Mouse (Mus musculus): Measurements from ENCODE around the gene Nfam1. TPM values are rescaled to one million over a fixed set of nuclear protein-coding genes. Genes with fewer than 3 reads are reported as not detected.
"Not testable (repeated sequence)": the region's sequence is repeated elsewhere in the genome, so short reads cannot be mapped to it uniquely, and the experiment has no call there.

The Nfam1 gene
- polyA plus RNA-seq, 1 experiment, result 9.8 TPM

DNA sequence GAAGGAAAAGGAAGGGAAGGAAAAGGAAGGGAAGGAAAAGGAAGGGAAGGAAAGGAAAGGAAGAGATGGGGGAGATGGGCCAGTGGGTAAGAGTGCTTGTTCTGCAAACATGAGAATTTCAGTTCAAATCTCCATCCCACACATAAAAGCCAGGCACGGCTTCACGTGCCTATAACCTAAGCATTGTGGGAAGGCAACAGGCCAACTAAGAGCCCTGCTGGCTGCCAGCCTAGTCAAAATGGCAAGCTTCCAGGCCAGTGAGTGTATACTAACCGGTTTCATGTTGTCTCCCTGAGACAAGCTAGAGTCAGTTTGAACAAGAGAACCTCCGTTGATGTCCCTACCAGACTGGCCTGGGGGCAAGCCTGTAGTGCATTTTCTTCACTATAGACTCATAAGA lies 32.4 kb upstream of the Nfam1 start:
- peaks cover 3% of the 10 kb centered on the region for H3K4me1 ChIP-seq (replicated peaks; ENCODE audit: control insufficient read depth, insufficient read depth, low read length)
- DNase-seq, result no peak
- H3K27ac ChIP-seq (ENCODE audit: control insufficient read depth, insufficient read depth, low read length), result no peak overlapping the region
- 60% methylated on average over 4 of the region's 4 CpGs for WGBS
- TF ChIP-seq CTCF (IDR thresholded peaks at IDR 0.05; ENCODE audit: borderline replicate concordance, control insufficient read depth, extremely low read depth, insufficient read depth, low read length, poor library complexity), result no peak
- no peak for TF ChIP-seq POLR2A (IDR thresholded peaks at IDR 0.05; ENCODE audit: control insufficient read depth, extremely low read depth, insufficient read depth, low read length, poor library complexity)
- H3K27me3 ChIP-seq (ENCODE audit: control insufficient read depth, insufficient read depth, low read length), result no peaks in the 10 kb centered on the region
- no peaks in the 10 kb centered on the region for H3K36me3 ChIP-seq (ENCODE audit: control insufficient read depth, insufficient read depth, low read length)
- no peak overlapping the region for H3K4me3 ChIP-seq (ENCODE audit: control insufficient read depth, insufficient read depth, low read length)

DNA sequence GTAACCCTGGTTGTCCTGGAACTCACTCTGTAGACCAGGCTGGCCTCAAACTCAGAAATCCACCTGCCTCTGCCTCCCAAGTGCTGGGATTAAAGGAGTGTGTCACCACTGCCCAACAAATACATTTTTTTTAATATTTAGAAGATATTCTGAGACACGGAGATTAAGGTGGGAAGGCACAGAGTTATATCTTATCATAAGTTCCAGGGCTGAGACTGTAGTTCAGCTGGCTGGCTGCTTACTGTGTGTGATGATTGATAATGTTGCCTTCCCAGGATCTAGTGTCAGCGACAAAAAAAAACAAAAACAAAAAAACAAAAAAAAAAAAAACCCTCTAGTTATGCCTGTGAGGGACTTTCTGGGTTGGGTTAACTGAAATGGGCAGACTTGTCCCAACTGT lies 29.5 kb upstream of the Nfam1 start:
- H3K4me3 ChIP-seq (ENCODE audit: control insufficient read depth, insufficient read depth, low read length); H3K4me1 ChIP-seq (replicated peaks; ENCODE audit: control insufficient read depth, insufficient read depth, low read length); H3K36me3 ChIP-seq (ENCODE audit: control insufficient read depth, insufficient read depth, low read length); H3K27me3 ChIP-seq (ENCODE audit: control insufficient read depth, insufficient read depth, low read length); H3K27ac ChIP-seq (ENCODE audit: control insufficient read depth, insufficient read depth, low read length); DNase-seq: not testable (repeated sequence)
- WGBS, result 96% methylated on average over 2 of the region's 2 CpGs

DNA sequence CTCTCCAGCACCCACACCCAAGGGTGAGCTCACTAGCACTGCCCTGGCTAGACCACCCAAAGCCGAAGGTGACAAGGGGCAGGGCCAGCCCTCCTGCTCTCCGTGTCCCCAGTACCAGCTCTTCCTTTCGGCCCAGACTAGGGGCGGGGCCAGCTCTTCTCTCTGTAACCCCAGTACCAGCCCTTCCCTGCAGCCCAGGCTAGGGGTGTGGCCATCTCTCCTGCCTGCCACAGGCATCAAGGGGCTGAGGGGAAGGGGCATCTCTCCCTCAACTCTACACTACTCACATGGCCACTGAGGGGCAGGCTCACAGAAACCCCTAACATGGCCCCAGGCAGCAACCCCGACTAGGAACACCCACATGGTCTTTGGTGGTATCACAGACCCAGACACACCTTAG lies 28.6 kb upstream of the Nfam1 start:
- Histone ChIP-seq H3K36me3 (ENCODE audit: control insufficient read depth, insufficient read depth, low read length) (no peaks in the 10 kb centered on the region), H3K4me1 (replicated peaks; ENCODE audit: control insufficient read depth, insufficient read depth, low read length) (peaks cover 4% of the 10 kb centered on the region), H3K4me3 (ENCODE audit: control insufficient read depth, insufficient read depth, low read length) (no peak overlapping the region), H3K27ac (ENCODE audit: control insufficient read depth, insufficient read depth, low read length) (no peak overlapping the region), H3K27me3 (ENCODE audit: control insufficient read depth, insufficient read depth, low read length) (no peaks in the 10 kb centered on the region; the same call in 1 of the 2 replicates)
- WGBS, result 36% methylated on average over 5 of the region's 5 CpGs
- DNase-seq, result no peak
- TF ChIP-seq CTCF (IDR thresholded peaks at IDR 0.05; ENCODE audit: borderline replicate concordance, control insufficient read depth, extremely low read depth, insufficient read depth, low read length, poor library complexity) (no peak), POLR2A (IDR thresholded peaks at IDR 0.05; ENCODE audit: control insufficient read depth, extremely low read depth, insufficient read depth, low read length, poor library complexity) (no peak)

DNA sequence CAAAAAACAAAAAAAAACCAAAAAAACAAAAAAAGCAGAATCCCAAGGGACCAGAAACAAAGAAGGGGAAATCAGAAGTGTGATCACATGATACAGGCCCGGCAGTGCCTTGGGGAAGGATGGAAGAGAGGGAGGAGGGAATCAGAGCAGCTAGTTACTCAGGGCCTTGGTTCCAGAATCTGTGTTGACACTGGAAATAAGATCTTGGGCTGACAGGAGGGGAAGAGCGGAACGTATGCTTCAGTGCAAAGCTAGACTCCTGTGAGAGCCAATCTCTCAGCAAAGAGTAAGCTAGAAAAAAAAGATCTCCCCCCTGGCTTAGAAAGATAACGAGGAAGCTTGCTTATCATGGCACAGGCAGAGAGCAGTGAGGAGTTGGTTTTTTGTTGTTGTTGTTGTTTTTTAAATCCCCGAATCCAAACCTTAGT lies 26.1 kb upstream of the Nfam1 start:
- peaks cover 12% of the 10 kb centered on the region for H3K4me1 ChIP-seq (replicated peaks; ENCODE audit: control insufficient read depth, insufficient read depth, low read length)
- H3K36me3 ChIP-seq (ENCODE audit: control insufficient read depth, insufficient read depth, low read length), result no peaks in the 10 kb centered on the region
- H3K4me3 ChIP-seq (ENCODE audit: control insufficient read depth, insufficient read depth, low read length), result no peak overlapping the region
- TF ChIP-seq CTCF (IDR thresholded peaks at IDR 0.05; ENCODE audit: borderline replicate concordance, control insufficient read depth, extremely low read depth, insufficient read depth, low read length, poor library complexity) (no peak), POLR2A (IDR thresholded peaks at IDR 0.05; ENCODE audit: control insufficient read depth, extremely low read depth, insufficient read depth, low read length, poor library complexity) (no peak)
- DNase-seq, result no peak
- no peak overlapping the region for H3K27ac ChIP-seq (ENCODE audit: control insufficient read depth, insufficient read depth, low read length)
- no peaks in the 10 kb centered on the region; the same call in 1 of the 2 replicates for H3K27me3 ChIP-seq (ENCODE audit: control insufficient read depth, insufficient read depth, low read length)
- WGBS, result 82% methylated on average over 5 of the region's 5 CpGs

DNA sequence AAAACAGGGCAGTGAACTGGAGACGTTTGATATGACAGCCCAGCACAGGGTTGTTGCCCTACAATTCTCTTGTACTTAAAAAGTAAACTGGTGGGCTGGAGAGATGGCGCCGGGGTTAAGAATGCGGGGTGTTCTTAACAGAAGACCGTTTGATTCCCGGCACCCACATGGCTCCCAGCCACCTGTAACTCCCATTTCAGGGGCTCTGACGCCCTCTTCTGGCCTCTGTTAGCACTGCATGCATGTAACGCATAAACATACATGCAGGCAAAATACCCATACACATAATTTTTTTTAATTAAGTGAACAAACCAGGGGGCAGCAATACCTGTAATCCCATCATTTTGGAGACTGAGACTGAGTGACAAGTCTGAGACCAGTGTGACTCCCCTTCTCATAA lies 24.4 kb upstream of the Nfam1 start:
- H3K36me3 ChIP-seq (ENCODE audit: control insufficient read depth, insufficient read depth, low read length), result no peaks in the 10 kb centered on the region
- H3K27me3 ChIP-seq (ENCODE audit: control insufficient read depth, insufficient read depth, low read length), result no peaks in the 10 kb centered on the region; the same call in 1 of the 2 replicates
- peaks cover 12% of the 10 kb centered on the region for H3K4me1 ChIP-seq (replicated peaks; ENCODE audit: control insufficient read depth, insufficient read depth, low read length)
- TF ChIP-seq CTCF (IDR thresholded peaks at IDR 0.05; ENCODE audit: borderline replicate concordance, control insufficient read depth, extremely low read depth, insufficient read depth, low read length, poor library complexity), result no peak
- no peak for TF ChIP-seq POLR2A (IDR thresholded peaks at IDR 0.05; ENCODE audit: control insufficient read depth, extremely low read depth, insufficient read depth, low read length, poor library complexity)
- WGBS, result 84% methylated on average over 8 of the region's 8 CpGs
- H3K4me3 ChIP-seq (ENCODE audit: control insufficient read depth, insufficient read depth, low read length), result no peak overlapping the region
- no peak for DNase-seq
- no peak overlapping the region for H3K27ac ChIP-seq (ENCODE audit: control insufficient read depth, insufficient read depth, low read length)

DNA sequence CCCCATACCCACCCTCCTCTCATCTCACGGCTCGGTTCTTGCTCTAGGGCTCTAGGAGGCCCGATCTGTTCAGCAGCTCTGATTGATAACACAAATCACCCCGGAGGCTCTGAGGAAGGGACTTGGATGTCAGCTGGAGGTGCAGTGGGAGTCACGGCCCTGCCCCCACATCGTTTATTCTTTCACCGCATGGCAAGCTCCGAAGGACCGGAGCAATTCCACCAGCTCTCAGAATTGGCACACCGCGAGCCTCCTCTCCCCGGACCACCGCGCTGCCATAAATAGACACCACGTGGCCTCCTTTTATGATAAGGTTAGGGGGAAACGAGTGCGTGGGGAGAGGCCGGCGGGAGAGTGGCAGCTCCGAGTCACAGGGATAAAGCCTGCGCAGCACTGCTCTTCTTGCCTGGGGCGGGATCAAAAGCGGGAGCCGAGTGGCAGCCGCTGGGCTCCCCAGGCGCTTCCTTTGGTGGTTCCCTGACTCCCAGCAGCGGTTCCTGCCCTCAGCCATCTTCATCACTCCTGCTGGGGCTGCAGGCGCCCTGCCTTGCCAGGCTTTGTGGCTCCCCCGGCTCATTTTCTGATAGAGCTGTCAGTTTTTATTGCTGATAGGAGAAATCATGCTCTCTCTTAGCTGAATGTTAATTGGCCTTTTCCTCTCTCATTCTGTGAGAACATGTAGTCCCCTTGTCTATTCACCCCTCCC lies 23.4 kb upstream of the Nfam1 start:
- Histone ChIP-seq H3K27me3 (ENCODE audit: control insufficient read depth, insufficient read depth, low read length) (no peaks in the 10 kb centered on the region; the same call in 1 of the 2 replicates), H3K4me1 (replicated peaks; ENCODE audit: control insufficient read depth, insufficient read depth, low read length) (peaks cover 9% of the 10 kb centered on the region), H3K27ac (ENCODE audit: control insufficient read depth, insufficient read depth, low read length) (no peak overlapping the region), H3K36me3 (ENCODE audit: control insufficient read depth, insufficient read depth, low read length) (no peaks in the 10 kb centered on the region), H3K4me3 (ENCODE audit: control insufficient read depth, insufficient read depth, low read length) (peak overlapping the region; percentile 12; the same call in 1 of the 2 replicates)
- TF ChIP-seq POLR2A (IDR thresholded peaks at IDR 0.05; ENCODE audit: control insufficient read depth, extremely low read depth, insufficient read depth, low read length, poor library complexity) (no peak), CTCF (IDR thresholded peaks at IDR 0.05; ENCODE audit: borderline replicate concordance, control insufficient read depth, extremely low read depth, insufficient read depth, low read length, poor library complexity) (no peak)
- no peak for DNase-seq
- 2% methylated on average over 29 of the region's 29 CpGs for WGBS

DNA sequence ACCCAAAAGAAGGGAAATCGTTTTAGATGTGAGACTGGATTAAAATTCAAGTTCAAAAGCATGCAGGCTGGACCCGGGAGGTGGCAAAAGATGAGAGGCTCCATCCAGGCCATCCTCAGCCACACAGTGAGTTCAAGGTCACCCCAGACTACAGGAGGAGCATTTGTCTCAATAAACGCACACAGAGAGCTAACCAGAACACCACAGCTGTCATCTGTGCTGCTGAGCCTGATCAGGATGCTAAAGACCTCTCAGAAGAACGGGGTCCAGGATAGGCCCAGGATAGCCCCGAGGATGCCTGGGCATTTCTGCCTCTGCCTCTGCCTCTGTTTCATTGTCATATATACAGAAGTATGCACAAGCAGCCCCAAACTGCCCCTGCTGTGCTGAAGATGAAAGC lies 22.5 kb upstream of the Nfam1 start:
- Histone ChIP-seq H3K36me3 (ENCODE audit: control insufficient read depth, insufficient read depth, low read length) (no peaks in the 10 kb centered on the region), H3K27me3 (ENCODE audit: control insufficient read depth, insufficient read depth, low read length) (no peaks in the 10 kb centered on the region; the same call in 1 of the 2 replicates), H3K4me3 (ENCODE audit: control insufficient read depth, insufficient read depth, low read length) (no peak overlapping the region), H3K27ac (ENCODE audit: control insufficient read depth, insufficient read depth, low read length) (no peak overlapping the region), H3K4me1 (replicated peaks; ENCODE audit: control insufficient read depth, insufficient read depth, low read length) (peaks cover 9% of the 10 kb centered on the region)
- WGBS, result 61% methylated on average over 5 of the region's 5 CpGs
- DNase-seq, result no peak
- no peak for TF ChIP-seq POLR2A (IDR thresholded peaks at IDR 0.05; ENCODE audit: control insufficient read depth, extremely low read depth, insufficient read depth, low read length, poor library complexity)
- no peak for TF ChIP-seq CTCF (IDR thresholded peaks at IDR 0.05; ENCODE audit: borderline replicate concordance, control insufficient read depth, extremely low read depth, insufficient read depth, low read length, poor library complexity)

All from thymus, adult 2 months (tissue).